9 mouse cellular contexts compared by ENCODE assay signal in the genomic region with DNA sequence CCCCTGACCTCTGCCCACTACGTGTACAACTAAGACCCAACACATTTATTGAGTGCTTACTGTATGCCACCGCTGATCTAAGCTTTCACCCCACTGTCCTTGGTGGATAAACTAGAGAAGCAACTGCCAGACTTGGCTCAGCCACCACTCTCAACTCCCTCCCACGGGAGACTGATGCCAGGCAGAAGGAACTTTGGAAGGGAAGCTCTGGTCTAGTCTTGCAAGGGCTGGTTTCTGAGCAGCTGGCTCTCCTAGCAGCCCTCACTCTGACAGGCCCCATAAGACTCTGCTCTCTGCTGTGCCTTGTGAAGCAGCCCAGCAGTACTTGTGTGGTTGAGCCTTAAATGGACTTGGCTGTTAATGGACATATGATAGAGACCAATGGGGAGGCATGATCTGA.
DNase-seq lines count a peak whose midpoint lies in the region; TF ChIP-seq lines count a peak whose summit lies in the region.
"Had no signal": no experiment of that assay in that cellular context is flagged by ENCODE, and none has a peak within 500 bp of the region (broad histone marks: within the 10 kb centered on the region; RNA-seq: fewer than 3 reads in every experiment).

No protein-coding gene starts in this region.

- peaks cover 4% of the 10 kb centered on the region; the same call in 1 of the 2 replicates for H3K4me1 ChIP-seq in thymus, adult 2 months (replicated peaks; ENCODE audit: control insufficient read depth, insufficient read depth, low read length)

- H3K27ac ChIP-seq in thymus, adult 2 months (ENCODE audit: control insufficient read depth, insufficient read depth, low read length) = no peak overlapping the region
- H3K27ac ChIP-seq: midbrain, embryonic 15.5 days had no signal

- H3K36me3 ChIP-seq in thymus, adult 2 months (ENCODE audit: control insufficient read depth, insufficient read depth, low read length) = no peaks in the 10 kb centered on the region
- H3K36me3 ChIP-seq: midbrain, embryonic 15.5 days had no signal

- 95% methylated on average over 3 of the region's 3 CpGs for WGBS in thymus, adult 2 months

- TF ChIP-seq POLR2A in thymus, adult 2 months (IDR thresholded peaks at IDR 0.05; ENCODE audit: control insufficient read depth, extremely low read depth, insufficient read depth, low read length, poor library complexity) = no peak

- H3K4me3 ChIP-seq in thymus, adult 2 months (ENCODE audit: control insufficient read depth, insufficient read depth, low read length) = no peak overlapping the region
- H3K4me3 ChIP-seq: midbrain, embryonic 15.5 days had no signal

- no peak for TF ChIP-seq CTCF in thymus, adult 2 months (IDR thresholded peaks at IDR 0.05; ENCODE audit: borderline replicate concordance, control insufficient read depth, extremely low read depth, insufficient read depth, low read length, poor library complexity)

- DNase-seq in adrenal gland, adult 2 months = peak; percentile 23
- DNase-seq in adrenal gland, adult 8-10 months = no peak
- peak; percentile 87 for DNase-seq in brain, adult 2 months (ENCODE audit: low read depth, low spot score)
- DNase-seq in kidney, postnatal 36 days = peak; percentile 71 to 81
- DNase-seq in left cerebral cortex, postnatal 25 days (ENCODE audit: low spot score in 2 of 2) = peak; percentile 47 to 90
- DNase-seq in ovary, postnatal 36 days (ENCODE audit: low spot score) = no peak
- no peak for DNase-seq in thymus, adult 2 months
- no peak for DNase-seq in embryo, embryonic 10 days (ENCODE audit: low spot score)

- no peaks in the 10 kb centered on the region for H3K27me3 ChIP-seq in thymus, adult 2 months (ENCODE audit: control insufficient read depth, insufficient read depth, low read length)
- H3K27me3 ChIP-seq: midbrain, embryonic 15.5 days had no signal

- intact Hi-C loops in left cerebral cortex, postnatal 25 days (cut with DNase I) = no loop called here

Comparison
In these comparisons a context has a peak if more than half of its experiments do, and no peak if none do; other contexts are left out.
1. DNase-seq: peak in adrenal gland, adult 2 months (single experiment), brain, adult 2 months (single experiment), kidney, postnatal 36 days (2 of 2) and left cerebral cortex, postnatal 25 days (2 of 2); none in adrenal gland, adult 8-10 months (single experiment), ovary, postnatal 36 days (single experiment), thymus, adult 2 months (single experiment) and embryo, embryonic 10 days (single experiment).